Mouse (Mus musculus) NIH3T3 (cell line): ENCODE data around the gene Bms1.

ENCODE experiments used
- DNase-seq: peaks from one replicate; pipeline ENCODE4 v3.0.0-alpha.2; 2012; ENCODE audit warnings: low read depth

Gene Bms1

GRCm38 (mm10) chr6:118366196-118366595 is 53.1 kb downstream of the Bms1 start:
- DNase-seq = peak; percentile 31

GRCm38 (mm10) chr6:118365781-118366180 is 53.5 kb downstream of the Bms1 start:
- DNase-seq = no peak

- DNase-seq = no peak
Observed at GRCm38 (mm10) chr6:118350342-118350741, 68.9 kb downstream of the Bms1 start.

- DNase-seq = no peak
Observed at GRCm38 (mm10) chr6:118348186-118348585, 71.1 kb downstream of the Bms1 start.

- no peak for DNase-seq
Observed at GRCm38 (mm10) chr6:118347291-118347690, 72.0 kb downstream of the Bms1 start.

- no peak for DNase-seq
Observed at GRCm38 (mm10) chr6:118341861-118342485, 77.3 kb downstream of the Bms1 start.

- no peak for DNase-seq
Observed at GRCm38 (mm10) chr6:118337660-118338059, 81.6 kb downstream of the Bms1 start.

GRCm38 (mm10) chr6:118336541-118337480 is 82.5 kb downstream of the Bms1 start:
- DNase-seq = no peak

- no peak for DNase-seq
Observed at GRCm38 (mm10) chr6:118335934-118336450, 83.3 kb downstream of the Bms1 start.

GRCm38 (mm10) chr6:118333861-118334260 is 85.4 kb downstream of the Bms1 start:
- no peak for DNase-seq
